Mouse (Mus musculus): ENCODE results near the gene Clec14a.
"Not testable (repeated sequence)": the region's sequence is repeated elsewhere in the genome, so short reads cannot be mapped to it uniquely, and the experiment has no call there.

The Clec14a gene

GRCm38 (mm10) chr12:58268563-58269501 lies at the start of gene Clec14a:
TSS of gene Clec14a (minus strand) at chr12:58269290.
- DNase-seq (ENCODE audit: low spot score) = peak; percentile 22

DNA sequence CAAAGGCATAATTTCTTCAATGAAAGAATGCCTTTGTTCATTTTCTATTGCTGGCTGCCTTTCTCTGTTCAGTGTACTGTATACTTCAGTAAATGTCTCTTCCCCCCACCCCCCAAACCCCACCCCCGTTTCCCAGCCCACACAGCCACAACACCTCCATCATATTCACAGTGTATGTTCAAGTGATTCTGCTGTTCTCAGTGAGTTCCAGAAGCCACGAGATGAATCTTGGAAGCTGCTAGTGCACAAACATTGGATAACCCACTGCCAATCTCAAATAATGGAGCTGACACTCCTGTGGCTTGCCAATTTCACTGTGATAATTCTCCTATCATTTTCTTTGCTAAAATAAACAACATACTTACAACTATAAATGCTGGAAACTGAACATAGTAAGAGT lies 38.7 kb upstream of the Clec14a start:
- DNase-seq (ENCODE audit: low spot score) = no peak

DNA sequence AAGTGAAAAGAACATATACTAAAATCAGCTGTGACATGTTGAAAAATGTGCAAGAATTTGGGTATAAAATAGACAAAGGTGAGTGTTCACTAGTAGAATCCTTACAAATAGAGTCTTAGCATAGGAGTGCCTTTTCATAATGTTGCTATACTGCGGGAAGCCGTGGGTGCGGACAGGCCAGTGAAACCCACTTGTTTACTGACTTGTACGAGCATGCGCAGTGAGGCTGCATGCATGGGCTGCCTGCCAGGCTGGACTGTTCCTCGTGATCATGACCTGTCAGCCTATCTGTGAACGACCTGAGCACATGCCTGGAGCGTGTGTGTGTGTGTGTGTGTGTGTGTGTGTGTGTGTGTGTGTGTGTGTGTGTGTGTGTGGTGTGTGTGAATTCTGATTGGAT lies 37.3 kb upstream of the Clec14a start:
- DNase-seq (ENCODE audit: low spot score) = not testable (repeated sequence)

DNA sequence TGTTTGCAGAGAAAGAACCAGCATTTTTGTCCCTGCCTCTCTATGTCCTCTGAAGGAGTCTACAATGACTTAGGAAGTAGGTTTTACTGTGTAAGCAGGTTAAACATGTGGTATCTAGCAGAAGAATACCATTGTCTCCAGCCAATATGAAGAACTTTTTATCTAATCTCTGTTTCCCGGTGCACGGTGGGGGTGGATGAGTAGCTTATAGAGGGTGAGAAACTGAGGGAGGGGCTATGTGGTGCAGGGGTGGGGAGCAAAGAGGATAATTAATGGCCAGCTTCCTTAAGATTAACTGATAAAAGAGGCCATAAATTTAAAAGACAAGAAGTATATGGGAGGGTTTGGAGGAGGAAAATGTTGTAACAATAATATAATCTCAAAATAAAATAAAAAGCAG lies 36.5 kb upstream of the Clec14a start:
- no peak for DNase-seq (ENCODE audit: low spot score)

- peak; percentile 34 for DNase-seq (ENCODE audit: low spot score)
These were observed 27.9 kb upstream of the Clec14a start for GRCm38 (mm10) chr12:58296980-58297379.

GRCm38 (mm10) chr12:58285912-58286311 lies 16.8 kb upstream of the Clec14a start:
- DNase-seq (ENCODE audit: low spot score) = no peak

DNA sequence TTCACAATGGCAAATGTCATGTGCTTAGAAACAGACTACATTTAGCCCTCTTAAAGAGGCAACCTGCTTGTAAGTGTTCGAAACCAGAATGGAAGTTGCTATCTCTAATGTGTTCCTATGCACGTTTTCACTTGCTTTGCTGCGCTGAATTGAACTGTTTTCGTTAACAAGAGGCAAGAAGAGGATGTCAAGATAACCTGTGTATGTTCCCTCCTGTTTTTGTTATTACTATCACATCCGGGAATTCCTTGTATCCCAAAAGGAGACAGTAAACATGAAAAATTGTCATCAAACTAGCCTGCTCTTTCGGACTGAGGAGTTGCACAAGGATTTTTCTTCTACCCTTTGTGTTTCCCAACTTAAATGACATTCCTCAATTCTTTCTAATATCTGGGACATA lies 1.4 kb upstream of the Clec14a start:
- DNase-seq (ENCODE audit: low spot score) = no peak

DNA sequence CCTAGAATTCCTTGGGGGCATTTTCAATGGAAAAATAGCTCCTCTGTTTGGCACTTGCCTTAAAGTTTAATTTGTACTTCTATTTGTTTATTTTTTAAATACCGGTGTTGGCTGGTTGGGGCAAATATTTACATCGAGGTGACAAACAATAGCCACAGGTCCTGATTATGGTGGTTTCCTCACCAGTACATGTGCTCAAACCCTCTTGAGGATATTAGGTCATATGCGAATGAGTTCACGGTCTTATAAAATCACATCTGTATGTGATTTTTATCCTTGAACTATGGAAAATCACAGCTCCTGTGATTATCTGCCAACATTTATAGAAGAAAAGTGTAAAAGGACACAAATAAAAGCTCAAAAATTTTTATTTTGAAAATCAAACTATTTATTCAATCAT lies 415 bp upstream of the Clec14a start:
- peak; percentile 6 for DNase-seq (ENCODE audit: low spot score)

GRCm38 (mm10) chr12:58268186-58268562 lies 916 bp downstream of the Clec14a start:
- no peak for DNase-seq (ENCODE audit: low spot score)

DNA sequence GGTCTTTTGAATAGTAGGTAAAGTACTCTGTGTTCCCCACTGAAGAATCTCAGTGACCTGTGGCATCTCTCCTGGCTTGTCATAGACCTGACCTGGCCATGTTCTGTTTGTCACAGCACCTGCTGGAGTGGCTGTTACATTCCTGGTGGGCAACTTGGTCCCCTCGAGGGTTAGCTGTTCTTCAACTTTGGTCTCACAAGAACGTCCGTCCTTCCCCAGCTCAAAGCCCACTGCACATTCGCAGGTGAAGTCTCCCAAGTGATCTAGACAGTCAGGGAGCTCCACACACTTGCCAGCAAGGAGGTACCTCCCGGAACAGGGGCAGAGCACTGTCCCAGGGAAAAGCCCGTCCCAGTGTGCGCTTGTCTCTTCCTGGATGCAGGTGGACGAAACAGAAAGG lies 1.3 kb downstream of the Clec14a start:
- no peak for DNase-seq (ENCODE audit: low spot score)

GRCm38 (mm10) chr12:58251901-58252300 lies 17.2 kb downstream of the Clec14a start:
- no peak for DNase-seq (ENCODE audit: low spot score)

GRCm38 (mm10) chr12:58232489-58232888 lies 36.6 kb downstream of the Clec14a start:
- DNase-seq (ENCODE audit: low spot score) = no peak

DNA sequence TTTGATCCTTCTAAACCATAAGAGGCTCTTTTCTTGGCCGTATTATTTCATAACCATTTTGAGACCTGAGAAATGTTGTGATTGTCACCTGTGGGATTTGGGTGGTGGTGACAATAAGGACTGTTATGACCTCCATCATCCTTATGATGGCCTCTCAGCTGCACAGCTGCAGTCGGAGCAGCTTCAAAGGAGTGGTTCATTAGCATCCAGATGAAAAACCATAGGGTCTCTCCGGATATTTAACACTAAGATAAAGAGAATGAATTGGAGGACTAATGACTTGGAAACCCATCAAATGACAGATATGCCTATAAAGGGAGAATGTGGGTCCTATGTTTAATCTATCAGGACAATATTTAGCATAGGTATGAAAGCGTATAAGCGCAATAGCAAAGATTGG lies 43.4 kb downstream of the Clec14a start:
- DNase-seq (ENCODE audit: low spot score) = no peak

- peak; percentile 12 for DNase-seq (ENCODE audit: low spot score)
These were observed 50.0 kb downstream of the Clec14a start for GRCm38 (mm10) chr12:58219078-58219477.

- DNase-seq (ENCODE audit: low spot score) = no peak
These were observed 52.9 kb downstream of the Clec14a start for GRCm38 (mm10) chr12:58216218-58216617.

All from adipocyte (in vitro differentiated cells).